24 mouse cellular contexts compared by ENCODE assay signal in the genomic region with DNA sequence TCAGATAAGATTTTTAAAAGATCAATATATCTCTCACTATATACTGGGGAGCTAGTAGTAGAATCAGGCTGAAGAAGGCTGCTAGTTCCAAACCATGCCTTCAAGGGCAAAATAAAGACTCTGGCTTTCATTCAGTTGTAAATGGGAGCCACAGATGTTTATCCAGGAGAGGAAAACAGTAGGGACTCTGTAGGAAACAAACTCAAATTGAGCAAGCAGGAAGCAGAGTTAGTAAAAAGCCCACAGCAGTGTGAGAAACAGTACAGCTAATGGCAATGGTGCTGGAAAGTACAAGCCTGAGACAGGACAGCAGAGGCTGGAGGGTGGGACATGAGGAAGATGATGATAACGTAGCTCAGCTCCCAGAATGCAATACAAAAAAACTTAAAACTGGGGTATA.
DNase-seq lines count a peak whose midpoint lies in the region; ATAC-seq and TF ChIP-seq lines count a peak whose summit lies in the region.
"Had no signal": no experiment of that assay in that cellular context is flagged by ENCODE, and none has a peak within 500 bp of the region (broad histone marks: within the 10 kb centered on the region; RNA-seq: fewer than 3 reads in every experiment).

No protein-coding gene starts in this region.

- no peaks in the 10 kb centered on the region for H3K36me3 ChIP-seq in liver, embryonic 11.5 days (ENCODE audit: control insufficient read depth, insufficient read depth, low read length)
- no peaks in the 10 kb centered on the region for H3K36me3 ChIP-seq in ES-Bruce4 (ENCODE audit: control insufficient read depth, insufficient read depth, low read length, poor library complexity, severe bottlenecking)
- H3K36me3 ChIP-seq in ES-E14 (ENCODE audit: control insufficient read depth, insufficient read depth, low read length, poor library complexity, severe bottlenecking) = no peaks in the 10 kb centered on the region
- no peaks in the 10 kb centered on the region for H3K36me3 ChIP-seq in liver, embryonic 13.5 days
- H3K36me3 ChIP-seq: forebrain, embryonic 10.5 days; hindbrain, embryonic 12.5 days; hindbrain, embryonic 15.5 days had no signal

- H3K9ac ChIP-seq in liver, embryonic 11.5 days (ENCODE audit: low read depth, low read length) = no peak overlapping the region
- H3K9ac ChIP-seq in ES-Bruce4 (ENCODE audit: low read depth, poor library complexity, severe bottlenecking) = no peak overlapping the region
- H3K9ac ChIP-seq in ES-E14 (ENCODE audit: insufficient read depth, low read depth, low read length, poor library complexity, severe bottlenecking) = no peak overlapping the region
- H3K9ac ChIP-seq in liver, embryonic 13.5 days = 0 out of 2 replicates have a peak overlapping the region, but pooled peaks have one; percentile 10
- H3K9ac ChIP-seq: forebrain, embryonic 13.5 days; hindbrain, embryonic 12.5 days; hindbrain, embryonic 15.5 days had no signal

- TF ChIP-seq POLR2A in ES-Bruce4 (IDR thresholded peaks at IDR 0.05; ENCODE audit: insufficient read depth, low read length) = no peak

- in situ Hi-C loops in ES-E14 (cut with MboI; ENCODE audit: low sequenced_read_pairs in 2 of 2, unreplicated experiment in 2 of 2) = no loop called here

- no peaks in the 10 kb centered on the region for H3K27me3 ChIP-seq in liver, embryonic 11.5 days (replicated peaks; ENCODE audit: control insufficient read depth, insufficient read depth, low read length)
- H3K27me3 ChIP-seq in ES-Bruce4 (ENCODE audit: control insufficient read depth, insufficient read depth, low read length, poor library complexity, severe bottlenecking) = no peaks in the 10 kb centered on the region
- no peaks in the 10 kb centered on the region for H3K27me3 ChIP-seq in liver, embryonic 13.5 days
- H3K27me3 ChIP-seq: CH12.LX; forebrain, embryonic 13.5 days; hindbrain, embryonic 12.5 days; hindbrain, embryonic 15.5 days had no signal

- no peak for ATAC-seq in liver, embryonic 11.5 days (replicated peaks; ENCODE audit: low FRiP score)
- no peak for ATAC-seq in liver, embryonic 13.5 days (ENCODE audit: low read depth)
- ATAC-seq: forebrain, embryonic 13.5 days; forebrain, embryonic 16.5 days had no signal

- TF ChIP-seq CTCF in ES-Bruce4 (IDR thresholded peaks at IDR 0.05; ENCODE audit: low read depth, low read length) = no peak

- H3K9me3 ChIP-seq in liver, embryonic 11.5 days (ENCODE audit: control insufficient read depth, low read length) = no peaks in the 10 kb centered on the region
- no peaks in the 10 kb centered on the region for H3K9me3 ChIP-seq in ES-Bruce4 (replicated peaks; ENCODE audit: control insufficient read depth, insufficient read depth, low read length, poor library complexity, severe bottlenecking)
- no peaks in the 10 kb centered on the region for H3K9me3 ChIP-seq in ES-E14 (ENCODE audit: control insufficient read depth, insufficient read depth, low read depth, low read length)
- no peaks in the 10 kb centered on the region for H3K9me3 ChIP-seq in liver, embryonic 13.5 days (replicated peaks)
- H3K9me3 ChIP-seq: forebrain, embryonic 10.5 days; forebrain, embryonic 13.5 days; hindbrain, embryonic 12.5 days; hindbrain, embryonic 15.5 days had no signal

- 79% methylated on average over 1 of the region's 1 CpGs for WGBS in liver, embryonic 11.5 days
- WGBS in liver, embryonic 13.5 days (ENCODE audit: insufficient replicate concordance) = 52% methylated on average over 1 of the region's 1 CpGs

- no peak for TF ChIP-seq EP300 in ES-Bruce4 (IDR thresholded peaks at IDR 0.05; ENCODE audit: insufficient read depth, low read depth, low read length)

- no peak overlapping the region for H3K4me3 ChIP-seq in liver, embryonic 11.5 days (ENCODE audit: low read depth, low read length)
- H3K4me3 ChIP-seq in ES-Bruce4 (ENCODE audit: low read depth, low read length) (no peak overlapping the region), ES-E14 (ENCODE audit: insufficient read depth in 1 of 2, low read depth in 1 of 2, low read length in 2 of 2, poor library complexity in 1 of 2, severe bottlenecking in 1 of 2) (no peak overlapping the region)
- H3K4me3 ChIP-seq in liver, embryonic 13.5 days (replicated peaks) = no peak overlapping the region
- H3K4me3 ChIP-seq: forebrain, embryonic 10.5 days; forebrain, embryonic 13.5 days; hindbrain, embryonic 12.5 days; hindbrain, embryonic 15.5 days had no signal

- DNase-seq in liver = peak; percentile 7
- no peak for DNase-seq in liver, embryonic 11.5 days (ENCODE audit: low spot score)
- DNase-seq in ES-E14 (ENCODE audit: low read depth, low spot score) = no peak
- DNase-seq in liver, embryonic 13.5 days = no peak
- DNase-seq in thymus, postnatal 36 days = no peak
- no peak for DNase-seq in spleen, adult 18-20 months
- no peak for DNase-seq in cerebellum, postnatal 36 days
- DNase-seq: adrenal gland, postnatal 10 days; adrenal gland, postnatal 36 days; B cell, adult 2 months; cerebellum, adult 18-20 months; cerebellum, adult 9-10 months; cerebellum, postnatal 14 days; gastrocnemius, postnatal 10 days; gastrocnemius, postnatal 36 days; heart, adult 11 months had no signal

- H3K27ac ChIP-seq in liver, embryonic 11.5 days (ENCODE audit: low read depth, low read length) = no peak overlapping the region
- H3K27ac ChIP-seq in ES-Bruce4 (ENCODE audit: insufficient read depth, low read length) = peak overlapping the region; percentile 87
- H3K27ac ChIP-seq in ES-E14 (ENCODE audit: insufficient read depth, low read depth, low read length, poor library complexity, severe bottlenecking) = peak overlapping the region; percentile 45; the same call in 1 of the 2 replicates
- H3K27ac ChIP-seq in liver, embryonic 13.5 days = peak overlapping the region; percentile 83
- H3K27ac ChIP-seq: forebrain, embryonic 10.5 days; forebrain, embryonic 13.5 days; hindbrain, embryonic 12.5 days; hindbrain, embryonic 15.5 days had no signal

- H3K4me2 ChIP-seq in liver, embryonic 11.5 days = no peak overlapping the region
- H3K4me2 ChIP-seq in liver, embryonic 13.5 days = no peak overlapping the region
- H3K4me2 ChIP-seq: forebrain, embryonic 13.5 days; heart, embryonic 11.5 days; hindbrain, embryonic 12.5 days; hindbrain, embryonic 15.5 days had no signal

- peaks cover 8% of the 10 kb centered on the region for H3K4me1 ChIP-seq in liver, embryonic 11.5 days (replicated peaks; ENCODE audit: control insufficient read depth, insufficient read depth, low read length)
- H3K4me1 ChIP-seq in ES-Bruce4 (ENCODE audit: control insufficient read depth, insufficient read depth, low read length) (no peaks in the 10 kb centered on the region), ES-E14 (ENCODE audit: control insufficient read depth in 2 of 2, insufficient read depth in 2 of 2, low read length in 2 of 2, poor library complexity in 1 of 2) (peaks cover 2 to 14% of the 10 kb centered on the region in 2 experiments; a peak in 2 of 4 replicates)
- peaks cover 56% of the 10 kb centered on the region for H3K4me1 ChIP-seq in liver, embryonic 13.5 days (replicated peaks)
- H3K4me1 ChIP-seq: hindbrain, embryonic 12.5 days; hindbrain, embryonic 15.5 days had no signal

TF ChIP-seq in ES-E14, 5 proteins besides CTCF, POLR2A, EP300 and RAD21:
- TF ChIP-seq HCFC1 (IDR thresholded peaks at IDR 0.05; ENCODE audit: borderline replicate concordance, insufficient read depth, low read length) = no peak
- TF ChIP-seq MAFK (IDR thresholded peaks at IDR 0.05; ENCODE audit: insufficient read depth, low read depth, low read length) = no peak
- TF ChIP-seq CHD2 (IDR thresholded peaks at IDR 0.05; ENCODE audit: low read depth, low read length) = no peak
- no peak for TF ChIP-seq ZC3H11A (IDR thresholded peaks at IDR 0.05; ENCODE audit: borderline replicate concordance, low read depth, low read length)
- no peak for TF ChIP-seq ZNF384 (IDR thresholded peaks at IDR 0.05; ENCODE audit: low read depth, low read length)
